In genomic region chr12:34811673-34812613, GRCm38 (mm10) we compare ENCODE assay signal across 24 mouse cellular contexts.
DNase-seq lines count a peak whose midpoint lies in the region; ATAC-seq and TF ChIP-seq lines count a peak whose summit lies in the region.
"Had no signal": no experiment of that assay in that cellular context is flagged by ENCODE, and none has a peak within 500 bp of the region (broad histone marks: within the 10 kb centered on the region; RNA-seq: fewer than 3 reads in every experiment).

No protein-coding gene starts in this region.

- peak overlapping the region; percentile 58 for H3K27ac ChIP-seq in left cerebral cortex, adult 2 months
- H3K27ac ChIP-seq: embryonic facial prominence, embryonic 13.5 days; forebrain, embryonic 12.5 days; gastrocnemius, adult 2 months; hindbrain, embryonic 10.5 days; hindbrain, embryonic 15.5 days had no signal

- peak; percentile 62 for ATAC-seq in inflammation-experienced regulatory T-cells, adult 6 months
- ATAC-seq: forebrain, embryonic 16.5 days; intestine, postnatal 0 days; Patski had no signal

- no peak for TF ChIP-seq CTCF in left cerebral cortex, adult 2 months (IDR thresholded peaks at IDR 0.05)

- peak overlapping the region; percentile 7; the same call in 1 of the 2 replicates for H3K4me3 ChIP-seq in left cerebral cortex, adult 2 months
- H3K4me3 ChIP-seq: embryonic facial prominence, embryonic 13.5 days; forebrain, embryonic 12.5 days; gastrocnemius, adult 2 months; hindbrain, embryonic 10.5 days; hindbrain, embryonic 15.5 days had no signal

- intact Hi-C loops in left cerebral cortex, adult 2 months (cut with DNase I), result no loop called here
- intact Hi-C loops in heart, postnatal 25 days (cut with DNase I), result no loop called here

- no peak for DNase-seq in left cerebral cortex, adult 2 months (ENCODE audit: extremely low spot score in 1 of 2, low spot score in 2 of 2)
- DNase-seq in left cerebral cortex, adult 9 months (ENCODE audit: low spot score in 2 of 2), result no peak
- peak; percentile 12 for DNase-seq in CD4-positive, CD25-positive, alpha-beta regulatory T cell, adult 2 months (ENCODE audit: low read depth, low spot score)
- peak; percentile 45 for DNase-seq in brain, adult 2 months (ENCODE audit: low read depth, low spot score)
- no peak for DNase-seq in heart, postnatal 25 days (ENCODE audit: low spot score)
- DNase-seq in testis, postnatal 14 days (ENCODE audit: low spot score), result no peak
- no peak for DNase-seq in adrenal gland, adult 18-20 months (ENCODE audit: low spot score in 2 of 2)
- DNase-seq: adrenal gland, adult 8-10 months; adrenal gland, postnatal 36 days; cerebellum, adult 11 months; cerebellum, adult 8-10 months; cerebellum, postnatal 25 days; gastrocnemius, adult 2 months; gastrocnemius, postnatal 25 days; heart, adult 11 months; heart, postnatal 10 days had no signal

Comparison
In these comparisons a context has a peak if more than half of its experiments do, and no peak if none do; other contexts are left out.
1. DNase-seq: peak in CD4-positive, CD25-positive, alpha-beta regulatory T cell, adult 2 months (single experiment) and brain, adult 2 months (single experiment); none in left cerebral cortex, adult 2 months (0 of 2), left cerebral cortex, adult 9 months (0 of 2), heart, postnatal 25 days (single experiment), testis, postnatal 14 days (single experiment) and adrenal gland, adult 18-20 months (0 of 2).